Mouse (Mus musculus) spleen, adult 2 months (tissue): Measurements from ENCODE around the gene Eftud2. TPM values are rescaled to one million over a fixed set of nuclear protein-coding genes. Genes with fewer than 3 reads are reported as not detected.

Experiments used
- DNase-seq, 2 experiments: peaks; one replicate each; pipeline versions ENCODE4 v3.0.0 to v3.0.0-alpha.2; 2012 to 2021; ENCODE audit warnings: low spot score in 2 of 2, low read depth in 1 of 2
- H3K27ac ChIP-seq: fragments of 200-500 bp; 2 replicates; pipeline ENCODE4 v1.5.1; 2012; ENCODE audit warnings: low read length, inconsistent platforms; ENCODE audit not compliant: insufficient read depth
- H3K27me3 ChIP-seq: fragments of 200-500 bp; 2 replicates; pipeline ENCODE4 v1.6.1; 2012; ENCODE audit warnings: mild to moderate bottlenecking, moderate library complexity, low read length, inconsistent platforms; ENCODE audit not compliant: control insufficient read depth, insufficient read depth
- H3K36me3 ChIP-seq: fragments of 200-500 bp; 2 replicates; pipeline ENCODE4 v1.6.1; 2012; ENCODE audit warnings: mild to moderate bottlenecking, low read length, inconsistent platforms; ENCODE audit not compliant: control insufficient read depth, insufficient read depth
- H3K4me1 ChIP-seq: fragments of 200-500 bp; 2 replicates; pipeline ENCODE4 v1.6.1; 2011; ENCODE audit warnings: inconsistent platforms; ENCODE audit not compliant: control insufficient read depth, insufficient read depth, insufficient read length
- H3K4me3 ChIP-seq: fragments of 200-500 bp; 2 replicates; pipeline ENCODE4 v1.5.1; 2011; ENCODE audit warnings: mild to moderate bottlenecking, inconsistent platforms; ENCODE audit not compliant: insufficient read depth, insufficient read length; ENCODE audit errors: extremely low read depth
- CTCF ChIP-seq: fragments of 200-500 bp; IDR thresholded peaks from 2 replicates; pipeline ENCODE4 v1.5.1; 2011; ENCODE audit warnings: mild to moderate bottlenecking, inconsistent platforms; ENCODE audit not compliant: insufficient read depth, insufficient read length, insufficient replicate concordance; ENCODE audit errors: extremely low read depth
- POLR2A ChIP-seq: fragments of 200-500 bp; IDR thresholded peaks from 2 replicates; pipeline ENCODE4 v1.6.1; 2011; ENCODE audit warnings: low read depth, low read length, inconsistent platforms
- WGBS: fragments of 180-500 bp; shearing (Covaris S2); methylation state at CpG from one replicate; pipeline ENCODE4 v1.1.7; 2018; 5-methylcytosine and 5-hydroxymethylcytosine counted together
- polyA plus RNA-seq: library from polyadenylated mRNA; depleted of rRNA; stranded (reverse); fragments of >200 nt; gene quantifications from 2 replicates; pipeline ENCODE4 v1.2.3, GENCODE M21; 2012

The Eftud2 gene
- polyA plus RNA-seq, 1 experiment: 119 TPM

DNA sequence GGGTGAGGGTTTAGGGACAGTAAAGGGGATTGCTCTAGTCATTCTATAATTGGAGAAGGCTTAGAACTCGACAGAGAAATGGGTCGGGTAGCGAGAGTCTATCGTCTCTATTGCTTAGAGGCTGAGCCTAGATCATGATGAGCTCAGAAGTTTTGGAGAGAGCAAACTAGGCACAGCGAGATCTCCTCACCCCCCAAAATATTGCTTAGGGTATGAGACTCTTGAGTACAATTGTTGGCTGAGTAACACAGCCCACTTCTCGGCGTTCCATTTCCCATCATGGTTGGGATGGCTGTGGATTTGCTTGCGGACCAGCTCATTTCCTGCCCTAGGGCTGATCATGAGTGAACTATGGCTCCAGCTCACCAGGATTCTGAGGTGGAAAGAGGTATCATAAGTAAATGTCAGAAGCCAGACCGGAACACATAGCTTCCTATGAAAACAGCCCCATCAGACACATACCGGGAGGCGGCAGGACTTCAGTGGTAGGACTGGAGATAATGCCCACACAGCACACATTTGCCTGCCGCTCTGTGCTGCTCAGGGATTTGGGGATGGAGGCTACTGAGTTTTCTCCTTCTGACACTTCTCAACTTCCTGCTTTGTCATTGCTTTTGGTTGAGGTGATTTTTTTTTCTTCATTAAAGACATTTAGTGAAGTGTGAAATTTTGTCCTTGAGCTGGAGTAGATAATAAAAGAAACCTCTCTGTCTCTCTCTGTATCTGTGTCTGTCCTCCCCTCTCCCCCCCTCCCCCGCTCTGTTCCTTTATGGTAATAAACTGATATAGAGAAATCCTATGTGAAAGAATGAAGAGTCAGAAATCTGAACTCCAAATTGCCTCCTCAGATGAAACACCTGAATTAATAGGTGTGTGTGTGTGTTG is 771 bp upstream of the Eftud2 start:
- Histone ChIP-seq H3K27ac (no peak overlapping the region), H3K4me1 (no peaks in the 10 kb centered on the region; the same call in 1 of the 2 replicates), H3K4me3 (peak overlapping the region; percentile 71), H3K36me3 (peaks cover 2% of the 10 kb centered on the region; the same call in 1 of the 2 replicates), H3K27me3 (no peaks in the 10 kb centered on the region)
- WGBS: 17% methylated on average over 13 of the region's 13 CpGs
- DNase-seq: no peak
- TF ChIP-seq POLR2A (no peak), CTCF (no peak)

DNA sequence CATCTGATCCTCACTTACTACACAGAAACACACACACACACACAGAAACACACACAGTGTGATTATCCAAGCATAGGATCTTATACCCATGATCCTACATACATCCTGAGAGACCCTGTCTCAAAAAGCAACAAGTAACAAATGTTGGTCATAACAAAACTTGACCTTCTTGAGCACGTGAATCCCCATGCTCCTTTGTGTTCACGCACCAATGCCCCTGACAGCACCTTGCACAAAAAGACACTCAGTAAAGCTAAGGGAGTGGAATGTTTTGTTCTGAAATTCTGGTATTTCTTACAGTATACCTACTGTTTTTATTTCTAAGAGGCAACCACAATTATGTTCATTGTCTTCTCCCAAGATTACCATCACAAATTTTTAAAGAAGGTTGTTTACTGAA is 1.2 kb downstream of the Eftud2 start:
- TF ChIP-seq CTCF (no peak), POLR2A (no peak)
- H3K27me3 ChIP-seq: no peaks in the 10 kb centered on the region
- H3K36me3 ChIP-seq: peaks cover 8% of the 10 kb centered on the region; the same call in 1 of the 2 replicates
- no peak overlapping the region for H3K27ac ChIP-seq
- DNase-seq: no peak
- WGBS: 71% methylated on average over 2 of the region's 2 CpGs
- no peaks in the 10 kb centered on the region; the same call in 1 of the 2 replicates for H3K4me1 ChIP-seq
- H3K4me3 ChIP-seq: no peak overlapping the region

DNA sequence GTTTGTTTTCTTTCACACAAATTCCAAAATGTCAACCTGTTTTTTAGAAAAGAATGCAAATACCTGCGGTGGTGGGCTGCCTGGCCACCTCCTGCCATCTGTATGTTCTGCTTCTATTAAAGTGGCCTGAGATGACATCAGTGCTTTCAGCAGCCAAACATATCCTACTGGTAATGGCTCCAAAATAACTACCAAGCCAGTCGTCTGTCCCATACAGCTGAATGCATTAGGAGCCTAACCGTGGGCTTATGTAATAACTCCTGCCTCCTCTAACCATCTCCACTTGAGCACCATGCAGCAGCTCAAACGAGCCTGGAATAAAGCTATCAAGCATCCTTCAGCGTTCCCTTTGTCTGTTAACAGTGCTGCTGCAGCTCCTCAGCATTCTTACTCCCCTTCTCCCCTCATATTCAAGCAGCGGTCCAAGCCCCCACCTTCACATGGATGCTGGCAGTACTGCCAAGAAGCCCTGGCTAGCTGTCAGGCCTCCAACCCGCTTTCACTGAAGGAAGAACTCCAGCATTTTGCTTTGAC is 5.9 kb downstream of the Eftud2 start:
- H3K27ac ChIP-seq: no peak overlapping the region
- no peak for DNase-seq
- WGBS: 94% methylated on average over 7 of the region's 7 CpGs
- TF ChIP-seq POLR2A: no peak
- TF ChIP-seq CTCF: no peak
- H3K4me1 ChIP-seq: no peaks in the 10 kb centered on the region; the same call in 1 of the 2 replicates
- H3K4me3 ChIP-seq: no peak overlapping the region
- H3K36me3 ChIP-seq: peaks cover 22% of the 10 kb centered on the region
- H3K27me3 ChIP-seq: no peaks in the 10 kb centered on the region

DNA sequence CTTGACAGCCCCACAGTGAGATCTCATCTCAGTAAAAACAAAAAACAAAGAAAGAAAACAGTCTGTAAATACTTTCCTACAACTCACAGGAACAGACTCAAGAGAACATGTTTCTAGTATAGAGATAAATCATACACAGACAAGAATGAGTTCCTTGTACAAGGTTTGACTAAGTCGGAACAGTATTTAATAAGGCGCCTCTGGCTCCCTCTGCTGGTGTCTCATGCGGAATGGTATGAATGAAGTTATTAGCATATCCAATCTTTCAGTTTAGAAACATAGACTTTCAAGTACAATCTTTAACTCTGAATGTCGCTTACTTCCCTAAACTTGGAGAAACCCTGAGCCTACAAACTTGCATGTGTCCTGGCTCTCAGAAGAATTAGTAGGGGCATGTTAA is 16.5 kb downstream of the Eftud2 start:
- no peaks in the 10 kb centered on the region for H3K4me1 ChIP-seq
- no peak for TF ChIP-seq POLR2A
- no peak for TF ChIP-seq CTCF
- H3K36me3 ChIP-seq: peaks cover 39% of the 10 kb centered on the region
- H3K4me3 ChIP-seq: no peak overlapping the region
- no peak overlapping the region for H3K27ac ChIP-seq
- no peaks in the 10 kb centered on the region for H3K27me3 ChIP-seq
- DNase-seq: peak in 1 of 2 experiments; percentile 33
- WGBS: 24% methylated on average over 4 of the region's 4 CpGs

DNA sequence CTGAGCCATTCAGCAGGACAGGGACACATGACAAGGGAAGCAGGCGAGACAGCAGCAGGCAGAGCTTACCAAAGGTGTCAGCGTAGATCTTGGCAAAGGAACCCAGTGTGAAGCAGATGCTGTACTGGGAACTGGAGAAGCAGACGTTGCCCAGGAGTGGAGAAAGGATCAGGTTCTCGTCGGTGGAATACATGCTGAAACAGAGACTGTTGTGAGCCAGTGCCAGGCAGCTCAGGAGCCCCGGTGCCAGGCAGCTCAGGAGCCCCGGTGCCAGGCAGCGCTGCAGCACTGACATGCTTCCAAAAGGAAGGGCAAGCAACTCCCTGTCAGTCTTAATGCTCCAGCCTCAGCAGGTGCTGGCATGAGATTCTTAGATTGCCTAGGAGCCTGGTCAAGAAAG is 20.9 kb downstream of the Eftud2 start:
- no peak for DNase-seq
- H3K4me3 ChIP-seq: no peak overlapping the region
- H3K4me1 ChIP-seq: no peaks in the 10 kb centered on the region
- H3K27ac ChIP-seq: no peak overlapping the region
- 94% methylated on average over 8 of the region's 8 CpGs for WGBS
- no peaks in the 10 kb centered on the region for H3K27me3 ChIP-seq
- H3K36me3 ChIP-seq: peaks cover 27% of the 10 kb centered on the region
- TF ChIP-seq CTCF (no peak), POLR2A (no peak)

DNA sequence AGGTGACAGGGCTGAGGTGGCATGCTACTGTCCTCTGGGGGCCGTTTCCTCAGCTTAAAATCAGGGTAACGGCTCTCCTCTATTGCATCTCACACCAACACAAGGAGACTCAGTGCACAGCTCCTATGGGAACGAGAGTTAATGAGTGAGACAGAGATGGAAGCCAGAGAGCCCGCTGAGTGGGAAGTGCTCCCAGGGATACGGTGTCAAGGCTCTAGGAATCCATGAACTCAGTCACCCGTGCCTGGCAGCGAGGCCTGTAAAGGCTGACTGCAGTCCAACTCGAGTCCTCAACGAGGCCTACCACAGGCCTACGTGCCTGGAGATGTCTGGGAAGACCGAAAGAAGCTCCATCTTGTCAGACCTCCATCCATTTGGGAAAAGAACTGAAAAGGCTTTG is 21.8 kb downstream of the Eftud2 start:
- H3K4me3 ChIP-seq: no peak overlapping the region
- H3K27me3 ChIP-seq: no peaks in the 10 kb centered on the region
- H3K27ac ChIP-seq: no peak overlapping the region
- DNase-seq: no peak
- WGBS: 95% methylated on average over 11 of the region's 11 CpGs
- no peaks in the 10 kb centered on the region for H3K4me1 ChIP-seq
- TF ChIP-seq POLR2A: no peak
- TF ChIP-seq CTCF: no peak
- H3K36me3 ChIP-seq: peaks cover 34% of the 10 kb centered on the region

DNA sequence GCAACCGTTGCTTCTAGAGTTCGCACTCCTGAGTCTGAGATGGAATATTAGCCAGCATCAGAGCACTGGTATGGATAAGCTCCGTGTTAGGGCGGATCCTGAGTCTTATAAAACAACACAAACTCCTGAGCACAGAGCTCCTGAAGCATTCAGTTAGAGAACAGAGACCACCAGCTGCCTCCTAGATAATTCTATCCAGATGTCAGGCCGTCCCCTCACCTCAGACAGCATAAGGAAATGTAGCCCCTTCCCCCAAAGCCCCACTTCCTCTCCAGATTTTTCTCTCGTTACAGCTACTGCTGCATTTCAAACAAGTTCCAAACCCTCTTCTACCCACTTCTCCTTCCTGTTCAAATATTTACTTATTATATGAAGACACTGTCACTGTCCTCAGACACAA is 24.8 kb downstream of the Eftud2 start:
- no peak overlapping the region for H3K4me3 ChIP-seq
- DNase-seq: no peak
- no peaks in the 10 kb centered on the region for H3K4me1 ChIP-seq
- H3K27ac ChIP-seq: no peak overlapping the region
- H3K27me3 ChIP-seq: no peaks in the 10 kb centered on the region
- H3K36me3 ChIP-seq: peaks cover 33% of the 10 kb centered on the region
- TF ChIP-seq POLR2A (no peak), CTCF (no peak)
- 83% methylated on average over 6 of the region's 6 CpGs for WGBS
